Mouse (Mus musculus) mammary gland, adult 2 months (tissue): Measurements from ENCODE around the gene Sema3c. TPM values are rescaled to one million over a fixed set of nuclear protein-coding genes. Genes with fewer than 3 reads are reported as not detected.

Source experiments
- polyA plus RNA-seq: library from polyadenylated mRNA; depleted of rRNA; stranded (reverse); fragments of >200 nt; gene quantifications from 2 replicates; pipeline ENCODE4 v1.2.3, GENCODE M21; 2012; ENCODE audit warnings: low replicate concordance; rRNA removed

The Sema3c gene
- polyA plus RNA-seq = 8.0 and 13.6 TPM in 2 replicates

DNA sequence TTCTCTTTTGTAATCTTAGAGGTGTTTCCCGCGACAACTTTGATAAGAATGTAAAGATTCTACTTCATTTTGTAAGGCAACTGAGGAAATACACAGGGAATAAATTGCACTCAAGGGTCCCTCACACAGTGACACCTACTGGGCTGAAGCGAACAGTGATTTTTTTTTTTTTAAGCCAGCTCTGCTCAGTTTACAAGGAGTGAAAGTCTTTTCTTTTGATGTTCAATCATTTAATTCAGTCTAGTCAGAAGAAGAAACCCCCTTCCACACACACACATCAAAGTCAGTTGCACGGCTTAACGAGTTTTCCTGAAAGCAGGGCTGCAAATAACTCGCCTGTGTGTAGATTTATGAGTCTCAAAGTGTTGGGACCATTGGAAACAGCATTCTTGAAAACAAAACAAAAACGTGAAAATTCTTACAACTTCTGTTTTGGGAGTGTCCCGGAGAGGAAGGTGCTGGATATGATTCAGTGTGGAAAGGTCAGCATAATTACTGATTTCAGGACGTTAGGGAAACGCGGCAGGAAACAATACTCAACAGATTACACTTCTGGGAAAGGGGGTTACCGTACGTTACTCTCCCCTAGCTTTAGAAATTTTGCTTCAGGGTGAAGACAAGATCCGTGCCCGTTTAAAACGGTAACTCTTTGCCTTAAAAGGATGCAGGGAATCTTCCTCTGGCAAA is at the start of gene Sema3c:
Gene Sema3c (plus strand): TSS at position 588 of the 687 bp plus-strand sequence.

Other genes starting within 250 kb of the Sema3c start
- gene Speer4f2, start 201.1 kb upstream of the Sema3c start, polyA plus RNA-seq = not detected in 2 replicates
- gene Speer4f1, start 98.2 kb upstream of the Sema3c start, polyA plus RNA-seq = not detected in 2 replicates